Mouse (Mus musculus): ENCODE data around the gene Spata13.

The Spata13 gene

GRCm38 (mm10) chr14:60797596-60797995 is 163.8 kb downstream of the Spata13 start:
- DNase-seq = no peak

DNA sequence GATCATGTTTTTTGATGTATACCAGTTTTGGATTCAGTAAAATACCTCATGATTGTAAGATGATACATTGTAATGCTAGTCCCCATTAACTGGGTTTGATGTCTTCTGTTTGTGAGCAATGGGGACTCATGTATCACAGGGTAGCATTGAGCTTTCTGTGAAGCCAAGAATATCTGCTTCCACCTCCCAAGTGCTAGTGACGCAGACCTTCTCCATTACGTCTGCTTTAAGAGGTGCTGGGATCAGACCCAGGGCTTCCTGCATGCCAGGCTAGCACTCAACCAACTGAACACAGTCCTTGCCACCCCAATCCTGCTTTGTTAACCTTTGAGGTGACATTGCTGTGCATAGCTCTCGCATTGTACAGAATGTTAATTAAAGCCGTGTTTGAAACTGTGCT is 164.9 kb downstream of the Spata13 start:
- DNase-seq = no peak

- no peak for DNase-seq
Observed at GRCm38 (mm10) chr14:60799762-60800728, 166.2 kb downstream of the Spata13 start.

DNA sequence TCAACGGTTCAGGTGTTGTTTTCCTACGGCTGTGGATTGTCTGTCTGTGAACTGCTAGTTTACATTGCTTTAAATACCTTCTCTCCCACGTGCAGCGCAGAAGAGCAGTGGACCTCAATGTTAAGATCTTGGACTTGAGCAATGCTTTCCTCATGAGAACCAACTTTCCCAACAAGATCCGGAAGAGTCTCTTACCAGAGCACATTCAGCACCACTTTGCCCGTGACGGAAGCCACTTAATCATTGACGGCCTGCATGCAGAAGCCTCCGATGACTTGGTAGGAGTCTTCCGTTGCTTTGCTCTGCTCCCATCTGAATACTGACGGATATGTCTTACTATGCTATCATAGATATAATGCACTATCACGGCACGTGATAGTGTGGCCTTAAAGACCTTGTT is 168.2 kb downstream of the Spata13 start:
- no peak for DNase-seq

GRCm38 (mm10) chr14:60804978-60805377 is 171.2 kb downstream of the Spata13 start:
- DNase-seq = no peak

DNA sequence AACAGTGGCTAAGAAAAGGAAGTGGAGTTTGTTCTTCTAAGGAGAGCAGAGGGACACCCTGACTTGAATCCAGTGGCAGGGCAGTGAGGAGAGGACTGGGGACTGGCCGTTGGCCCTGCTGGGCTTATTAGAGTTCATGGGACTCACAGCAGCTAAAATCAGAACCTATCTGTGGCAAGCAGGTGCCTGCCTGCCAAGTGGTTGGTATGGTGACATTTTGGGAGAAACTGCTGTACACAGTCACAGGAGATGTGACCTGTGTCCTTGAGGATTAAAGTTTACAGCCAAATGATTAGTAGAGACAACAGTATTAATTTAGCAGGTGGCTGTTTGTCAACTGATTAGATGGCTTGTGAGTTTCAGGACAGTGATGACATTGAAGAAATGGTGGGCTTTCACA is 172.1 kb downstream of the Spata13 start:
- DNase-seq = no peak

- DNase-seq = no peak
Observed at GRCm38 (mm10) chr14:60806891-60807344, 173.1 kb downstream of the Spata13 start.

- no peak for DNase-seq
Observed at GRCm38 (mm10) chr14:60809881-60810280, 176.1 kb downstream of the Spata13 start.

DNA sequence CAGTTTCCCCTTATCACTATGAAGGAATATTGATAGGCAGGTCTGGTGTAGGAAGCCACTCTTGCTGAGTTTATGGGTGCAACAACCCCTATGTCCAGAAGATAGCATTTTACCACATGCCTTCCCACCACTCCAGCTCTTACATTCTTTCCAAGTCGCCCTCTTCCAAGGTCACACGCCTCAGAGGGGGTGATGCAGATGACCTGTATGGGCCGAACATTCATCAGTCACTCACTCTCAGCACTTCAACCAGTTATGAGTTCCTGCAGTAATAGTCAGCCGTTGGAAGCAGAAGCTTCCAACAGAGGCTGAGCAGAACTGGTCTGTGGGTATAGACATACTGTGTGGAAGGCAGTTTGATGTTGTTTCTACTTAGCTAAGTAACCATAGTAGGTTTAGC is 177.7 kb downstream of the Spata13 start:
- no peak for DNase-seq

All from cerebellum, adult 8-10 months (tissue).